In the genomic region with DNA sequence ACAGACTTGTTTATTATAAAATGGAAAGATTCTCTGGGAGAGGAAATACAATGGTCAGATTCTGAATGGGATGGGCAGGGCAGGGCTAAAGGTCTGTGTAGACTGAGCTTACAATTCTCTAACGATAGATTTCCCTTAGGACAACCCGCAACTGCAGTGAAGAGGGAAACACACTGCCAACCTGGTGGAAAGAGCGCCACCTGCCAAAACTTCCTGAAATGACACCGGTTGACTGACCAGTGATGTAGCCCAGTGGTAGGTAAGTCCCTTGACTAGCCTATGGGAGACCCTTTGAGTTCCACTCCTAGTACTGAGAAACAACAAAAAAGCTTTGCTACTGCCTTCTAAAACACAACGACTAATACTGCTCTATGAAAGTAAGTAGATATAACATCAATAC, we compare ENCODE assay signal across 8 mouse cellular contexts. TPM values are rescaled to one million over a fixed set of nuclear protein-coding genes. Genes with fewer than 3 reads are reported as not detected.
DNase-seq lines count a peak whose midpoint lies in the region; ATAC-seq lines count a peak whose summit lies in the region.

No protein-coding gene starts in this region.

- H3K27ac ChIP-seq in liver, embryonic 13.5 days: no peak overlapping the region

- H3K9ac ChIP-seq in liver, embryonic 13.5 days: no peak overlapping the region

- ATAC-seq in liver, embryonic 13.5 days (ENCODE audit: low read depth): no peak

- DNase-seq in gastrocnemius, postnatal 10 days: peak; percentile 36
- no peak for DNase-seq in gastrocnemius, postnatal 25 days
- peak; percentile 44 for DNase-seq in ovary, postnatal 36 days (ENCODE audit: low spot score)
- no peak for DNase-seq in ovary, adult 18-20 months (ENCODE audit: low spot score)
- peak; percentile 13 for DNase-seq in adrenal gland, adult 8-10 months
- peak; percentile 13 for DNase-seq in embryo, embryonic 11.5 days (ENCODE audit: low read depth, low spot score)
- peak; percentile 49 for DNase-seq in liver, embryonic 13.5 days
- peak; percentile 63 to 84 for DNase-seq in spleen, postnatal 4 days (ENCODE audit: low spot score in 2 of 2)

- H3K4me3 ChIP-seq in liver, embryonic 13.5 days (replicated peaks): no peak overlapping the region

- no peaks in the 10 kb centered on the region for H3K9me3 ChIP-seq in liver, embryonic 13.5 days (replicated peaks)

- H3K36me3 ChIP-seq in liver, embryonic 13.5 days: peaks cover 31% of the 10 kb centered on the region

- H3K4me1 ChIP-seq in liver, embryonic 13.5 days (replicated peaks): peaks cover 35% of the 10 kb centered on the region

- WGBS in liver, embryonic 13.5 days (ENCODE audit: insufficient replicate concordance): 20% methylated on average over 5 of the region's 5 CpGs

- no peaks in the 10 kb centered on the region for H3K27me3 ChIP-seq in liver, embryonic 13.5 days

- H3K4me2 ChIP-seq in liver, embryonic 13.5 days: no peak overlapping the region

RNA-seq across cellular contexts. Expression of a gene that starts 3.5 kb away (rescaled TPM):
- total RNA-seq in gastrocnemius, postnatal 10 days (2021): 10 to 100 TPM; 41.1 to 45.0 TPM
- 10 to 100 TPM; 58.4 to 61.5 TPM for total RNA-seq in gastrocnemius, postnatal 25 days (2021)
- 10 to 100 TPM; 71.6 to 81.1 (median 77.9) TPM for total RNA-seq in adrenal gland, adult 8-10 months (2022)
- 28.9 and 30.2 TPM in 2 replicates for polyA plus RNA-seq in liver, embryonic 13.5 days (2015; fragmentation: Nextera tagmentation; extraction: Ambion mirVana)

RNA-seq across cellular contexts. Expression of a gene that starts 48.1 kb away (rescaled TPM):
- 1 to 10 TPM; 1.2 to 1.5 TPM for total RNA-seq in gastrocnemius, postnatal 10 days (2021)
- under 1 TPM; 0.13 to 0.70 TPM for total RNA-seq in gastrocnemius, postnatal 25 days (2021)
- 1 to 10 TPM in 1 of 4 experiments, under 1 TPM in 3; 0.66 to 1.5 (median 0.75) TPM for total RNA-seq in adrenal gland, adult 8-10 months (2022)
- polyA plus RNA-seq in liver, embryonic 13.5 days (2015; fragmentation: Nextera tagmentation; extraction: Ambion mirVana): 1.9 and 2.0 TPM in 2 replicates

Comparison
In these comparisons a context has a peak if more than half of its experiments do, and no peak if none do; other contexts are left out.
1. DNase-seq: peak in gastrocnemius, postnatal 10 days (single experiment), ovary, postnatal 36 days (single experiment), adrenal gland, adult 8-10 months (single experiment), embryo, embryonic 11.5 days (single experiment), liver, embryonic 13.5 days (single experiment) and spleen, postnatal 4 days (2 of 2); none in gastrocnemius, postnatal 25 days (single experiment) and ovary, adult 18-20 months (single experiment).